Mouse (Mus musculus) CD8-positive naive resting alpha-beta T cell, adult 2 months (primary cell): ENCODE data around the gene Usp6nl.

Experiments used
- DNase-seq, 2 experiments: peaks; one replicate each; pipeline ENCODE4 v3.0.0; 2022; ENCODE audit warnings: low read depth in 2 of 2, low spot score in 2 of 2

The Usp6nl gene

GRCm38 (mm10) chr2:6331324-6332137 lies 9.1 kb downstream of the Usp6nl start:
- DNase-seq = no peak

DNA sequence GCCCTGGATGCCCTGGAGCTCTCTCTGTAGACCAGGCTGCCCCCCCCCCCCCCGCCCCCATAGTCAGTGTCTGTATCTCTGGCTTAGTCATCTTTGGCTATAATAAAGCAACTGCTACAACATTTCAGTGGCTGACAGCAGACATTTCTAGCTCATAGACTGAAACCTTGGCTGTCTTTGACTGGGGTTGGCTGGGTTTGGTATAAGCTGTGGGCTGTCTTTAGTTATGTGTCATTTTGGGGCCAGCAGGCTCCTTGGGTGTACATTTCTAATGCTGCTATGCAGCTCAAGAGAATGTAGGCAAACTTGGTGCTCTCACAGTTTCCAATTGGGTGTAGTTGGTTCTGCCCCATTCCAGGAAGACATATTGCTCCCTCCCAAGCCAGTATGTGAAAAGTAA lies 11.1 kb downstream of the Usp6nl start:
- no peak for DNase-seq

DNA sequence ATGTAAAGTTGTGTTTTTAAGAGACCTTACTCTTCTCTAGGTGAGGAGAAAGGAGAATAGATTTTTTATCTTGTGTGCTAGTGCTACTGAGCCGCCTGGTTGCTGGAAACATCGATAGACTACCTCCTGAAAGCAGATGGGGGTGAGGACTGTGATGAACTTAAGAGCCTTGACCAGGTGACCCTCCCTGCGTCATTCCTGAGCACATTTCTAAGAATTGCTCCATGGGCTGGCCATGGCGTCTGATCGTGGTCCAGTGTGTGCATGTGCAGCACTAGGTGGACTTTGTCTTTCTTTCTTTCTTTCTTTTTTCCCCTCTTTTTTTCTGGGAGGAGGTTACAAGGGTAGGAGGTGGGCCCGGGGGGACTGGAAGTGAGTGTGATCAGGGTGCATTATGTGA lies 11.5 kb downstream of the Usp6nl start:
- no peak for DNase-seq

- no peak for DNase-seq
These were observed 12.7 kb downstream of the Usp6nl start for GRCm38 (mm10) chr2:6335032-6335735.

DNA sequence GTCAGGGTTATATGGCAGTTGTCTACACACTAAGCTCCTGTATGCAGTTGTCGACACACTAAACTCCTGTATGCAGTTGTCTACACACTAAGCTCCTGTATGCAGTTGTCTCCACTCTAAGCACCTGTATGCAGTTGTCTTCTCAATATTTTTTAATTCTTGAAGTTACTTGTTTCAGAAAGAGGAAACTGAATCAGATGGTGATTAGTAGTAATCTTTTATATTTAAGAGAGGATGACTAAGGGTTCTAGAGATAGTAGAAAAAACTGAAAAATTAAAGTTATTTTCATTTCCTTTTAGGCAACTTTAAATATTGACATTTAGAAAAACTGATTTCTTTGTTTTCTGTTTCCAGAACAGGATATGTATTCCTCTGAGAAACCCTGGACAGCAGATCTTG lies 13.5 kb downstream of the Usp6nl start:
- no peak for DNase-seq

DNA sequence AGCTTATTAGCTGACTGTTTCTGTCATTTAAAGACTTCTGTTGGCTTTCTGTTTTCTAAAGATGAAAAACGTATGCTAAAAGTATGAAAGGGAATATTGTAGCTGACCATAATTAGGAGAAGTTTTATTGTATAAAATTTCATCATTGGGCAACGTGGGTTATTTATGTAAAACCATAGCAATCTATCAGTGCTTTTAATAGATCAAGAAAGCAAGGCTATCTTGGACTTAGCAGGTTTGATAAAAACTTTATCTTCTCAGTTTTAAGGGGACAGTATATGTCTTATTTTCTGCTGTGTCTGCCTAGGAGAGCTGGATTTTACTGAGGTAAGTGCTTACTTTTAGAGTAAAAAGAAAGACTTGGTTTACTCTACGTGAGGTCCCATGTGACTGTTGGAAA lies 14.2 kb downstream of the Usp6nl start:
- DNase-seq = no peak

- no peak for DNase-seq
These were observed 15.0 kb downstream of the Usp6nl start for GRCm38 (mm10) chr2:6337436-6337835.

- DNase-seq = no peak
These were observed 15.7 kb downstream of the Usp6nl start for GRCm38 (mm10) chr2:6338031-6338629.

DNA sequence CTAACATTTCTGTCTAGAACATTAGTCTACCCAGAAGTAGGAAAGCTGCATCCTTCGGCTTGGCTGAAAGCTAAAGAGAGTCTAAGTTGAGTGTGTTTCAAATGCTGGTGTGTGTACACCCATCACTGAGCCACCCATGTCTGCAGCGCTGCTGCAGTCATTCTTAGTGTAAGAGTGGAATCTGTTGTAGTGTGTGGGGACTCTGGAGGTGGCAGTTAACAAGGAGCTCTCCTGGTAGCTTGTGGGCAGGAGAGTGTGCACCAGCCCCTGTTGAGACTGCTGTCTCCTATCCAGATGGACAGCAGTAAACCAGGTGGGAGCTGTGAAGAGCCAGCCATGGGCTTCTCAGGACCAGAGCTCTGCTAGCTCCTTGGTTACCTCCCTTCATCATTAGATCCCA lies 18.0 kb downstream of the Usp6nl start:
- no peak for DNase-seq

- no peak for DNase-seq
These were observed 19.0 kb downstream of the Usp6nl start for GRCm38 (mm10) chr2:6341496-6341895.

DNA sequence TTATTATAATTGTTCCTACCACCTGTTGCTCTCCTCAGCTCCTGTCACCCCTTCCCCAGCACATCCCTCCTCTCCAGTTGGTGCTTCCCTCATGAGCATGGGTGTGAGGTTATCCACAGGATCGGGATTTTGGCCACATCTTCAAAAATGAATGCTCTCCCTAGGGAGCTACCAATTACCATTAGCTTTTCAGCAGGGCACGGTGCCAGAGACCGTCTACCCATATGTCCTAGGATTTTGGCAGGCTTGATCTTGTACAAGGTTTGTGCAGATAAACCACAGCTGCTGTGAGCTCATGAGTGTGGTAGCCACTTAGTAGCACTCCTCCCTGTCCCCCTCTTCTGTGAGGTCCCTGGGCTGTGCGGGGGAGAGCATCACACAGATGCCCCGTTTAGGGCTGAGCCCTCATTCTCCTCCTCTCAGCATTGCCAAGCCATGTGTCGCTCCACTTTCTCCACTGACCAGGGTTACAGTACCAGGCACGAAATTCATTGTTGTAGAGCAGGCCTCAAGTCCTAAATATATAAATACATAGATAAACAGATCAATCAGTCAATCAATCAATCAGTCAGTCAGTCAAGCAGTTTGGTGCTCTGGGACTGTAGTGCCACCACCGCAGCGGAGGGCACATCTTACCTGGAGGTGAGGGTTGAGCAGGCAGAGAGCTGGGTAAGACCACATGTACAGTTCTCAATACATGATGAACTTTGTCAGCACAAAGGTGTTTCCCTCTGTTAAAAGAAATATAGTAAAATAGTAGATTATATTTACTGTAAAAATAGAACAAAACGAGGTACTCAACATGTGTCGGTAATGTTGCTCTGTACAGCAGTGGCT lies 27.0 kb downstream of the Usp6nl start:
- no peak for DNase-seq

DNA sequence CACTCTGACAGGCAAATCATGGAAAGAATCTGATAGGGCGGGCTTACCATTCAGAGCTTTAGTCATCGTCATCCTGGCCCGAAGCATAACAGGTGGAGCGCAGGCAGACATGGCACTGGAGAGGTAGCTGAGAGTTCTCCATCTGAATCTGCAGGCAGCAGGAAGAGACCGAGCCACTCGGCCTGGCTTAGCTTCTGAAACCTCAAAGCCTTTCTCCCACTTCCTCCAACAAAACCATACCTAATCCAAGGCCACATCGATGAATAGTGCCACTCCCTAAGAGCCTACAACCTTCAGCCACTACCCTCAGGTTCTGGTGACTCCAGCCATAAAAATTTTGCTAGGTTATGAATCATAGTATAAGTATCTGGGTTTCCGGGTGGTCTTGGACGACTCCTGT lies 27.7 kb downstream of the Usp6nl start:
- DNase-seq = no peak

GRCm38 (mm10) chr2:6350931-6351695 lies 28.6 kb downstream of the Usp6nl start:
- DNase-seq = peak; percentile 5 to 26

DNA sequence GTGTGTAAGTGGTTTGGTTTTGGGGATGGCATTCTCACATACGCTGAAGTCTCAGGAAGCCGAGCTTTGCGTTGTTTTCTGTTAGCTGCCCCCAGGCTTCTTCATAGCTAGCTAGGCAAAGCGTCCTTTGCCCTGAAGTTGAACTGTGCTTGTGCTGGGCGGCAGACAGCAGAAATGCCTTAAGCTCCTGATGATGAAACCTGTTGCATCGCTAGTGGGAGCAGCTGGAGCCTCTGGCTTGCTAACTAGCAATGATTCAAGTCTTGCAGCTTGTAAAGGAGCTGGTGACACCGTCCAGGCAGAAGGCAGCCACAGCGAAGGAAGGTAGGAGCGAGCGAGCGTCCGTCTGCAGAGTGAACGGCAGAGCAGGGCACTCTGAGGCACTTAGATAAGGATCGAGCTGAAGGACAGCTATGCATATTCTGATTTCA lies 30.1 kb downstream of the Usp6nl start:
- no peak for DNase-seq

DNA sequence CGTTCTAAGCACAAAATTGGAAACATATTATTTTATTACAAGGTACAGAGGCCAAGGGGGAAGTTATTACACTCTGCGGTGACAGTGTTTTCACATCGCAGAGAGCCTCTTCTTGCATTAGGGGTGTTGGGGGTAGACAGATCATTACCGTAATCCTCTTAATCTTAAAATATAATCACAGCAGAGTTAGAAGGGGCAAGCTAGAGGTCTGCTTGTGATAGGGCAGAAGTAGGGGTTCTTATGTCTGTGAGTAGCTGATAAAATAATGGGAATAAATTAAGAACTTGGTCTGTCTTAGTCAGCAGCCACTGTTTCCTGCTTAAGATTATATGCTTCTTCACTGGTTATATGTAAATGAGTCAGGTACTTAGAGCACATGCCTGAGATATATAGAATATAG lies 30.6 kb downstream of the Usp6nl start:
- DNase-seq = no peak

- no peak for DNase-seq
These were observed 34.8 kb downstream of the Usp6nl start for GRCm38 (mm10) chr2:6357306-6357705.

DNA sequence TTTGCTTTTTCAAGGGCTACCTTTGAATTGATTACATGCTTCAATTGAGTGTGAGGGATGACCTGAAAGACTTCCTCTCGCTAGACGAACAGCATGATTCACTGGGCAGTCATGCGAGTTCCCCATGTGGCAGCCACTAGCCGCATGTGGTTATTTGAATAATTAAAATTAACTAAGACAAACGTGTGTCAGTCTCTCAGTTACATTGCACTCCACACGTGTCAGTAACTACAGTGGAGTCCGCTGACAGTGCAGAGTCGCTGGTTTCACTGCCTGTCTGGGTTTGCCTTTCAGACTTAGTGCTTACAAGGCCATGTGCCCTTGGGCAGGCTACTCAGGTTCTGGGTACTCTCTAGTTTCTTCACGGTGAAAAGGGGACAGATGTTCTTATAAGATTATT lies 37.2 kb downstream of the Usp6nl start:
- no peak for DNase-seq

DNA sequence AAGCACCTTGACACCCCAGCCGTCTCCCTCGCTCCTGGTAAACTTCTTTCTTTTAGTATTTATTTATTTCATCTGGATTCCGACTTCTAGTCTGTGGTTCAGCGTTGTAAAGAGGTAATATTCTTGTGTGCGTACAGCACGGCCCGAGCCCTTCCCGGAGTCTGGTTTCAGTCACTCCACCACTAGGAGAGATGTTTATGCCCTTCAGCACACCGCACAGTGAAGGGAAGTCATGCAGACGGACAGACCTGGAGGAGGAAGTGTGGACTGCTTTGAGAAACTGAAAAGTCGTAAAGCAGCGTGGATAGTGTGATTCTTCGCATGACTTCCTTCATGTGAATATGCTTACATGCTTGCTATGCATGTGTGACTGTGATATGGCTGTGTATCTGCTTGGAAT lies 40.7 kb downstream of the Usp6nl start:
- DNase-seq = peak; percentile 8 to 33

DNA sequence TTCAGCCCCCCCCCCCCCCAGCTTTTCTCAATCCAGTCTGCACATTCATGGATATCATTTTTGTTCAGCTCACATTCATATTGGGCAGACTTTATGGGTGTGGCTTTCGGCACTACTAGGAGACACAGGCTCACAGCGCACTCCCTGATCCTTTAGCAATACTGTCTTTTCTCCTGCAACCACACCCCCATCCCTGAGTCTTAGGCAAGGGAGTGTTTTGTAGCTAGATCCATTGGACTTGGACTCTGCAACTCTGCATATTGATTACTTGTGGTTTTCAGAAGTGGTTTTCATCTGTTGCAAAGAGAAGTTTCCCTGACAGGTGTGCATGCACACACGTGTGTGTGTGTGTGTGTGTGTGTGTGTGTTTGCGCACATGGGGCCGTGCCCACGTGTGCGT lies 41.5 kb downstream of the Usp6nl start:
- no peak for DNase-seq

DNA sequence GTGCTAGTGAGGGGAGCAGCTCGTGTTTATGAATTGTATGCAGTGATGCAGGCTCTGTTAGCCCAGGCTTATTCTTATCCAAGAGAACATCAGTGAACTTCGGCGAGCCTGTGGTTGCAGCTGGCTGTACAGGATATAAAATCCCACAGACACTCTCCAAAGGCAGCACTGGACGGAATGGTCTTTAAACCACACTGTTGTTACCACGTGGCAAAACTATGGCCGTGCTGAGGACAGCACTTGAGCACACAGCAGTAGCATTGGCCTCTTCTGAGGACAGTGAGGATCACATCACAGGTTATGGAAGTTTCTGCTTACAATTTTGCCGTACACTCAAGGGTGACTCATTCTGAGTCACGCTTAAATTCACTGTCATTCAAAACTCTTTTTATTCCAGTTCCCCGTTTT lies 44.1 kb downstream of the Usp6nl start:
- no peak for DNase-seq

GRCm38 (mm10) chr2:6366973-6367372 lies 44.5 kb downstream of the Usp6nl start:
- DNase-seq = no peak
